17 mouse cellular contexts compared by ENCODE assay signal in the genomic region with DNA sequence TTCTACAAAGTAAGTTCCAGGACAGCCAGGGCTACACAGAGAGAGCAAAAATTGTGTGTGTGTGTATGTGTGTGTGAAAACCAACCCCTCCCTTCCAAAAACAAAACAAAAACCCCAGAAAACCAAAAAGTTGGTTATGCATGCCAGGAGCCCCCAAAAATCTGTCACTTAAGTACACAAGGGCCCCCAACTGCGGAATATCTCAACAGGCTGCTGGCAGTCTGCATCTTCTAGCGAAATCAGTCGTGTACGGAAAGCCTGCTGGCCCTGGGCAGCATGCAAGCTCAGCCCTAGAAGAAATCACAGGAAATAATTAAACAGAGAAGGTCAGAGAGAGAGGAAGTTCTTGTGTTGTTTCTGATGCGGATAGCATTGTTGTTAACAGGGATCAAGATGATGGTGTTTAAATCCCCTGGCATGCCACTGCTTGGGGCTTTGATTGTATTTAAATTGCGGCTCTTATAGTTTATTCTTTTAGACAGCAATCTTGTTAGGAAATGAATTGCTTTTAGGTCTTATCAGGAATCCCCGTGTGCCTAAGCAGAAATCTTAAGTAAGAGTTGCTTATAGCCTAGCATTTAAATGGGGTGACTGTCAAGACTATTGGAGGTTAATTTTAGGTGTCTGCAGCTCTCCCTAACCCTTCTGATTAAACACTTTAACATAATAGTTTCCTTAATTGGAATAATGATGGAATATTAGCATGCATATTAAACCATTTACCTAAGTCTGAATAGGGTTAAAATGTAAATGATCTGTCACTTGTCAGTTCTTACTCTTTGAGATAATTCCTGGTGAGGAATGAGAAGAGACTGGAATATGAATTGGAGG. TPM values are rescaled to one million over a fixed set of nuclear protein-coding genes. Genes with fewer than 3 reads are reported as not detected.
DNase-seq lines count a peak whose midpoint lies in the region; ATAC-seq and TF ChIP-seq lines count a peak whose summit lies in the region.
"Had no signal": no experiment of that assay in that cellular context is flagged by ENCODE, and none has a peak within 500 bp of the region (broad histone marks: within the 10 kb centered on the region; RNA-seq: fewer than 3 reads in every experiment).

No protein-coding gene starts in this region.

- H3K9ac ChIP-seq in liver, postnatal 0 days (replicated peaks): no peak overlapping the region
- no peak overlapping the region for H3K9ac ChIP-seq in liver, embryonic 12.5 days
- no peak overlapping the region for H3K9ac ChIP-seq in heart, embryonic 15.5 days
- no peak overlapping the region for H3K9ac ChIP-seq in hindbrain, embryonic 13.5 days
- H3K9ac ChIP-seq: hindbrain, embryonic 15.5 days; limb, embryonic 13.5 days; neural tube, embryonic 15.5 days had no signal

- 0 out of 2 replicates have a peak, but pooled peaks have one; percentile 14 for TF ChIP-seq EP300 in liver, postnatal 0 days (IDR thresholded peaks at IDR 0.05; ENCODE audit: low read depth)

- WGBS in heart, embryonic 10.5 days: 30% methylated on average over 7 of the region's 7 CpGs
- WGBS in liver, postnatal 0 days (ENCODE audit: insufficient replicate concordance): 42% methylated on average over 7 of the region's 7 CpGs
- 38% methylated on average over 7 of the region's 7 CpGs for WGBS in liver, embryonic 12.5 days (ENCODE audit: insufficient replicate concordance)
- 24% methylated on average over 7 of the region's 7 CpGs for WGBS in heart, embryonic 15.5 days
- 51% methylated on average over 7 of the region's 7 CpGs for WGBS in hindbrain, embryonic 13.5 days

- H3K4me3 ChIP-seq in heart, embryonic 10.5 days: peak overlapping the region; percentile 27
- no peak overlapping the region for H3K4me3 ChIP-seq in liver, postnatal 0 days (ENCODE audit: low read depth, low read length)
- H3K4me3 ChIP-seq in liver, embryonic 12.5 days: no peak overlapping the region
- H3K4me3 ChIP-seq in heart, embryonic 15.5 days: no peak overlapping the region
- H3K4me3 ChIP-seq in hindbrain, embryonic 13.5 days: no peak overlapping the region
- H3K4me3 ChIP-seq: hindbrain, embryonic 15.5 days; limb, embryonic 13.5 days; megakaryocyte, embryonic 14.5 days; neural tube, embryonic 15.5 days had no signal

- no peak overlapping the region for H3K4me2 ChIP-seq in liver, postnatal 0 days (ENCODE audit: low read depth, low read length)
- H3K4me2 ChIP-seq in liver, embryonic 12.5 days: no peak overlapping the region
- peak overlapping the region; percentile 36 for H3K4me2 ChIP-seq in heart, embryonic 15.5 days
- H3K4me2 ChIP-seq in hindbrain, embryonic 13.5 days: no peak overlapping the region
- H3K4me2 ChIP-seq: hindbrain, embryonic 15.5 days; limb, embryonic 13.5 days; neural tube, embryonic 15.5 days had no signal

- H3K27ac ChIP-seq in heart, embryonic 10.5 days: peak overlapping the region; percentile 72
- no peak overlapping the region for H3K27ac ChIP-seq in liver, postnatal 0 days (ENCODE audit: low read depth)
- no peak overlapping the region for H3K27ac ChIP-seq in liver, embryonic 12.5 days
- peak overlapping the region; percentile 73 for H3K27ac ChIP-seq in heart, embryonic 15.5 days
- H3K27ac ChIP-seq in hindbrain, embryonic 13.5 days: no peak overlapping the region
- H3K27ac ChIP-seq: hindbrain, embryonic 15.5 days; limb, embryonic 13.5 days; neural tube, embryonic 15.5 days had no signal

- H3K27me3 ChIP-seq in heart, embryonic 10.5 days (ENCODE audit: insufficient read depth, poor library complexity, severe bottlenecking): no peaks in the 10 kb centered on the region
- no peaks in the 10 kb centered on the region for H3K27me3 ChIP-seq in liver, postnatal 0 days (ENCODE audit: insufficient read depth, low read length)
- H3K27me3 ChIP-seq in liver, embryonic 12.5 days (replicated peaks): no peaks in the 10 kb centered on the region
- no peaks in the 10 kb centered on the region for H3K27me3 ChIP-seq in heart, embryonic 15.5 days
- H3K27me3 ChIP-seq in hindbrain, embryonic 13.5 days: no peaks in the 10 kb centered on the region
- H3K27me3 ChIP-seq: hindbrain, embryonic 15.5 days; limb, embryonic 13.5 days; megakaryocyte, embryonic 14.5 days; neural tube, embryonic 15.5 days had no signal

- TF ChIP-seq CTCF in liver, postnatal 0 days (IDR thresholded peaks at IDR 0.05; ENCODE audit: low read depth): no peak

- peak; percentile 62 for DNase-seq in cerebellum, adult 11-12 months
- DNase-seq in heart, embryonic 10.5 days (ENCODE audit: low spot score): no peak
- no peak for DNase-seq in heart, postnatal 4 days
- no peak for DNase-seq in liver, postnatal 0 days
- DNase-seq: kidney, postnatal 25 days; lung, adult 2 months; retina, postnatal 1 day; spleen, adult 18-20 months; thymus, postnatal 36 days had no signal

- H3K4me1 ChIP-seq in heart, embryonic 10.5 days: peaks cover 59% of the 10 kb centered on the region
- H3K4me1 ChIP-seq in liver, postnatal 0 days (ENCODE audit: insufficient read depth): peaks cover 5% of the 10 kb centered on the region
- peaks cover 47% of the 10 kb centered on the region for H3K4me1 ChIP-seq in liver, embryonic 12.5 days
- H3K4me1 ChIP-seq in heart, embryonic 15.5 days (replicated peaks): peaks cover 48% of the 10 kb centered on the region
- peaks cover 21% of the 10 kb centered on the region for H3K4me1 ChIP-seq in hindbrain, embryonic 13.5 days (replicated peaks)

- no peak for ATAC-seq in cerebellum, adult (ENCODE audit: insufficient number of reproducible peaks, low FRiP score, low TSS enrichment)
- no peak for ATAC-seq in liver, postnatal 0 days
- ATAC-seq in liver, embryonic 12.5 days: no peak
- no peak for ATAC-seq in heart, embryonic 15.5 days (replicated peaks; ENCODE audit: insufficient number of reproducible peaks, insufficient read depth, low FRiP score, low read depth)
- ATAC-seq in hindbrain, embryonic 13.5 days (ENCODE audit: low FRiP score): no peak

- no peaks in the 10 kb centered on the region for H3K9me3 ChIP-seq in heart, embryonic 10.5 days
- no peaks in the 10 kb centered on the region for H3K9me3 ChIP-seq in liver, postnatal 0 days (ENCODE audit: low read length)
- no peaks in the 10 kb centered on the region for H3K9me3 ChIP-seq in liver, embryonic 12.5 days (replicated peaks)
- H3K9me3 ChIP-seq in heart, embryonic 15.5 days (replicated peaks): no peaks in the 10 kb centered on the region
- H3K9me3 ChIP-seq in hindbrain, embryonic 13.5 days: no peaks in the 10 kb centered on the region
- H3K9me3 ChIP-seq: hindbrain, embryonic 15.5 days; limb, embryonic 13.5 days; megakaryocyte, embryonic 14.5 days; neural tube, embryonic 15.5 days had no signal

- peaks cover 7% of the 10 kb centered on the region for H3K36me3 ChIP-seq in heart, embryonic 10.5 days
- no peaks in the 10 kb centered on the region for H3K36me3 ChIP-seq in liver, postnatal 0 days (replicated peaks; ENCODE audit: insufficient read depth, low read length)
- peaks cover 8% of the 10 kb centered on the region; the same call in 1 of the 2 replicates for H3K36me3 ChIP-seq in liver, embryonic 12.5 days
- no peaks in the 10 kb centered on the region for H3K36me3 ChIP-seq in heart, embryonic 15.5 days
- H3K36me3 ChIP-seq in hindbrain, embryonic 13.5 days: no peaks in the 10 kb centered on the region
- H3K36me3 ChIP-seq: hindbrain, embryonic 15.5 days; neural tube, embryonic 15.5 days had no signal

RNA-seq across cellular contexts. Expression of a gene that starts 11.6 kb away (rescaled TPM):
- polyA plus RNA-seq in heart, embryonic 10.5 days (2016; fragmentation: Nextera tagmentation; extraction: Ambion mirVana): 4.4 and 6.7 TPM in 2 replicates
- total RNA-seq in heart, postnatal 4 days (2021): 10 to 100 TPM; 27.9 to 28.2 TPM
- 1.3 and 1.4 TPM in 2 replicates for polyA plus RNA-seq in liver, postnatal 0 days (2015; fragmentation: Nextera tagmentation; extraction: Ambion mirVana)
- polyA plus RNA-seq in liver, embryonic 12.5 days (2016; fragmentation: Nextera tagmentation; extraction: Ambion mirVana): 2.9 and 3.6 TPM in 2 replicates
- polyA plus RNA-seq in heart, embryonic 15.5 days (2015; fragmentation: Nextera tagmentation; extraction: Ambion mirVana): 4.6 and 5.3 TPM in 2 replicates
- 6.0 and 6.1 TPM in 2 replicates for polyA plus RNA-seq in hindbrain, embryonic 13.5 days (2015; fragmentation: Nextera tagmentation; extraction: Ambion mirVana)

Comparison
In these comparisons a context has a peak if more than half of its experiments do, and no peak if none do; other contexts are left out.
1. H3K27ac ChIP-seq: peak in heart, embryonic 10.5 days (single experiment) and heart, embryonic 15.5 days (single experiment); none in liver, postnatal 0 days (single experiment), liver, embryonic 12.5 days (single experiment) and hindbrain, embryonic 13.5 days (single experiment).